Comparison of ENCODE assay signal across 8 mouse cellular contexts in genomic region chr11:87985643-87986042, GRCm38 (mm10). TPM values are rescaled to one million over a fixed set of nuclear protein-coding genes. Genes with fewer than 3 reads are reported as not detected.
DNase-seq lines count a peak whose midpoint lies in the region; ATAC-seq and TF ChIP-seq lines count a peak whose summit lies in the region.

No protein-coding gene starts in this region.

- H3K27me3 ChIP-seq in cerebellum, adult 2 months (ENCODE audit: control insufficient read depth, insufficient read depth, low read length), result no peaks in the 10 kb centered on the region
- H3K27me3 ChIP-seq in testis, adult 2 months (ENCODE audit: control insufficient read depth, insufficient read depth, low read length), result no peaks in the 10 kb centered on the region
- H3K27me3 ChIP-seq in liver, embryonic 11.5 days (replicated peaks; ENCODE audit: control insufficient read depth, insufficient read depth, low read length), result no peaks in the 10 kb centered on the region

- TF ChIP-seq POLR2A in cerebellum, adult 2 months (IDR thresholded peaks at IDR 0.05; ENCODE audit: borderline replicate concordance, insufficient read depth, low read length), result no peak
- no peak for TF ChIP-seq POLR2A in testis, adult 2 months (IDR thresholded peaks at IDR 0.05; ENCODE audit: control insufficient read depth, low read depth, low read length)

- peak overlapping the region; percentile 64 for H3K4me3 ChIP-seq in cerebellum, adult 2 months (replicated peaks; ENCODE audit: insufficient read depth, low read depth, low read length)
- H3K4me3 ChIP-seq in testis, adult 2 months (ENCODE audit: control insufficient read depth, low read depth, low read length), result peak overlapping the region; percentile 98
- peak overlapping the region; percentile 99 for H3K4me3 ChIP-seq in liver, embryonic 11.5 days (ENCODE audit: low read depth, low read length)

- WGBS in cerebellum, adult 2 months, result 8% methylated on average over 9 of the region's 9 CpGs
- WGBS in liver, embryonic 11.5 days, result 44% methylated on average over 9 of the region's 9 CpGs

- H3K4me1 ChIP-seq in cerebellum, adult 2 months (ENCODE audit: control insufficient read depth, insufficient read depth, low read length), result peaks cover 9% of the 10 kb centered on the region
- H3K4me1 ChIP-seq in testis, adult 2 months (ENCODE audit: control insufficient read depth, insufficient read depth, low read length), result peaks cover 8% of the 10 kb centered on the region
- H3K4me1 ChIP-seq in liver, embryonic 11.5 days (replicated peaks; ENCODE audit: control insufficient read depth, insufficient read depth, low read length), result peaks cover 28% of the 10 kb centered on the region

- H3K27ac ChIP-seq in cerebellum, adult 2 months (ENCODE audit: insufficient read depth, low read length), result peak overlapping the region; percentile 46; the same call in 1 of the 2 replicates
- peak overlapping the region; percentile 58; the same call in 1 of the 2 replicates for H3K27ac ChIP-seq in testis, adult 2 months (ENCODE audit: control insufficient read depth, insufficient read depth, low read depth, low read length)
- H3K27ac ChIP-seq in liver, embryonic 11.5 days (ENCODE audit: low read depth, low read length), result no peak overlapping the region

- no peak for ATAC-seq in liver, embryonic 11.5 days (replicated peaks; ENCODE audit: low FRiP score)
- no peak; the same call in 1 of the 2 replicates for ATAC-seq in megakaryocyte-erythroid progenitor cell, adult 5-6 weeks (replicated peaks; ENCODE audit: low FRiP score, low TSS enrichment, poor library complexity, severe bottlenecking)

- H3K36me3 ChIP-seq in testis, adult 2 months (ENCODE audit: control insufficient read depth, insufficient read depth, low read length), result no peaks in the 10 kb centered on the region
- peaks cover 26% of the 10 kb centered on the region for H3K36me3 ChIP-seq in liver, embryonic 11.5 days (ENCODE audit: control insufficient read depth, insufficient read depth, low read length)

- H3K4me2 ChIP-seq in liver, embryonic 11.5 days, result peak overlapping the region; percentile 94

- no peaks in the 10 kb centered on the region for H3K9me3 ChIP-seq in liver, embryonic 11.5 days (ENCODE audit: control insufficient read depth, low read length)

- peak in 1 of 2 experiments; percentile 39 for DNase-seq in cerebellum, adult 2 months
- no peak for DNase-seq in cerebellum, postnatal 4 days (ENCODE audit: low spot score in 2 of 2)
- DNase-seq in testis, postnatal 14 days (ENCODE audit: low spot score), result no peak
- DNase-seq in liver, embryonic 11.5 days (ENCODE audit: low spot score), result no peak
- no peak for DNase-seq in spleen, postnatal 10 days (ENCODE audit: low spot score in 2 of 2)
- no peak for DNase-seq in right cerebral cortex, postnatal 10 days (ENCODE audit: low spot score in 2 of 2)

- H3K9ac ChIP-seq in liver, embryonic 11.5 days (ENCODE audit: low read depth, low read length), result peak overlapping the region; percentile 34; the same call in 1 of the 2 replicates

- no peak for TF ChIP-seq CTCF in cerebellum, adult 2 months (IDR thresholded peaks at IDR 0.05; ENCODE audit: borderline replicate concordance, insufficient read depth, low read depth, low read length)
- TF ChIP-seq CTCF in testis, adult 2 months (IDR thresholded peaks at IDR 0.05; ENCODE audit: control insufficient read depth, insufficient read depth, insufficient replicate concordance, low read depth, low read length), result no peak

RNA-seq across cellular contexts. Expression of gene Dynll2, which starts 1.7 kb away (rescaled TPM):
- polyA plus RNA-seq in cerebellum, adult 2 months (2012; rRNA removed), result 453 and 497 TPM in 2 replicates
- 217 and 218 TPM in 2 replicates for polyA plus RNA-seq in testis, adult 2 months (2012; rRNA removed)
- polyA plus RNA-seq in liver, embryonic 11.5 days (2014; fragmentation: Nextera tagmentation; extraction: Ambion mirVana), result 17.7 and 19.4 TPM in 2 replicates
- 18.4 and 30.2 TPM in 2 replicates for total RNA-seq in megakaryocyte-erythroid progenitor cell, adult 5-6 weeks (2014; fragmentation: Nextera tagmentation)
- 9.6 and 26.7 TPM in 2 replicates for total RNA-seq in megakaryocyte-erythroid progenitor cell, adult 5-6 weeks (2017)

Comparison
In these comparisons a context has a peak if more than half of its experiments do, and no peak if none do; other contexts are left out.
1. RNA of gene Dynll2, which starts 1.7 kb away (polyA plus RNA-seq): 453 to 497 TPM in cerebellum, adult 2 months and 217 to 218 TPM in testis, adult 2 months; 17.7 to 19.4 TPM in liver, embryonic 11.5 days; every median in the first group is over 10 times any median in the second.
2. Peak in every context shown above with its lines, with median percentiles within 50 percentile points of each other: H3K4me3 ChIP-seq.